Mouse (Mus musculus): ENCODE measurements around the gene Gon7. TPM values are rescaled to one million over a fixed set of nuclear protein-coding genes. Genes with fewer than 3 reads are reported as not detected.

Gene Gon7
- total RNA-seq, 1 experiment, result 34.2 TPM

- H3K36me3 ChIP-seq (ENCODE audit: control insufficient read depth, insufficient read depth, low read length, poor library complexity, severe bottlenecking), result no peaks in the 10 kb centered on the region
- H3K27ac ChIP-seq (ENCODE audit: insufficient read depth, low read depth, low read length, poor library complexity, severe bottlenecking), result peak overlapping the region; percentile 9; the same call in 1 of the 2 replicates
- no peak overlapping the region for H3K4me3 ChIP-seq (ENCODE audit: insufficient read depth in 1 of 2, low read depth in 1 of 2, low read length in 2 of 2, poor library complexity in 1 of 2, severe bottlenecking in 1 of 2)
- peaks cover 8 to 30% of the 10 kb centered on the region in 2 experiments; a peak in 3 of 4 replicates for H3K4me1 ChIP-seq (ENCODE audit: control insufficient read depth in 2 of 2, insufficient read depth in 2 of 2, low read length in 2 of 2, poor library complexity in 1 of 2)
- no peak for TF ChIP-seq HCFC1 (IDR thresholded peaks at IDR 0.05; ENCODE audit: borderline replicate concordance, insufficient read depth, low read length)
- TF ChIP-seq ZNF384 (IDR thresholded peaks at IDR 0.05; ENCODE audit: low read depth, low read length), result no peak
- no peak for TF ChIP-seq ZC3H11A (IDR thresholded peaks at IDR 0.05; ENCODE audit: borderline replicate concordance, low read depth, low read length)
- no peak for TF ChIP-seq CHD2 (IDR thresholded peaks at IDR 0.05; ENCODE audit: low read depth, low read length)
- TF ChIP-seq MAFK (IDR thresholded peaks at IDR 0.05; ENCODE audit: insufficient read depth, low read depth, low read length), result no peak
- no peaks in the 10 kb centered on the region for H3K9me3 ChIP-seq (ENCODE audit: control insufficient read depth, insufficient read depth, low read depth, low read length)
- 0 out of 2 replicates have a peak overlapping the region, but pooled peaks have one; percentile 18 for H3K9ac ChIP-seq (ENCODE audit: insufficient read depth, low read depth, low read length, poor library complexity, severe bottlenecking)
- no peak for DNase-seq (ENCODE audit: low read depth, low spot score)
- in situ Hi-C loops (cut with MboI; ENCODE audit: low sequenced_read_pairs in 2 of 2, unreplicated experiment in 2 of 2), result loop anchor here (10.0 to 25.0 kb wide), 2 partner anchors 213 to 221 kb away; no protein-coding TSS in a partner anchor
Observed at GRCm38 (mm10) chr12:102725761-102726175, 31.8 kb downstream of the Gon7 start.

GRCm38 (mm10) chr12:102725146-102725545, 32.5 kb downstream of the Gon7 start:
- no peak overlapping the region for H3K4me3 ChIP-seq (ENCODE audit: insufficient read depth in 1 of 2, low read depth in 1 of 2, low read length in 2 of 2, poor library complexity in 1 of 2, severe bottlenecking in 1 of 2)
- H3K9ac ChIP-seq (ENCODE audit: insufficient read depth, low read depth, low read length, poor library complexity, severe bottlenecking), result no peak overlapping the region
- peaks cover 8 to 30% of the 10 kb centered on the region in 2 experiments; a peak in 3 of 4 replicates for H3K4me1 ChIP-seq (ENCODE audit: control insufficient read depth in 2 of 2, insufficient read depth in 2 of 2, low read length in 2 of 2, poor library complexity in 1 of 2)
- H3K27ac ChIP-seq (ENCODE audit: insufficient read depth, low read depth, low read length, poor library complexity, severe bottlenecking), result no peak overlapping the region
- TF ChIP-seq ZC3H11A (IDR thresholded peaks at IDR 0.05; ENCODE audit: borderline replicate concordance, low read depth, low read length) (no peak), CHD2 (IDR thresholded peaks at IDR 0.05; ENCODE audit: low read depth, low read length) (no peak), MAFK (IDR thresholded peaks at IDR 0.05; ENCODE audit: insufficient read depth, low read depth, low read length) (peak; percentile 87), ZNF384 (IDR thresholded peaks at IDR 0.05; ENCODE audit: low read depth, low read length) (no peak), HCFC1 (IDR thresholded peaks at IDR 0.05; ENCODE audit: borderline replicate concordance, insufficient read depth, low read length) (no peak)
- in situ Hi-C loops (cut with MboI; ENCODE audit: low sequenced_read_pairs in 2 of 2, unreplicated experiment in 2 of 2), result loop anchor here (10.0 to 25.0 kb wide), 2 partner anchors 213 to 220 kb away; no protein-coding TSS in a partner anchor
- no peaks in the 10 kb centered on the region for H3K9me3 ChIP-seq (ENCODE audit: control insufficient read depth, insufficient read depth, low read depth, low read length)
- no peak for DNase-seq (ENCODE audit: low read depth, low spot score)
- H3K36me3 ChIP-seq (ENCODE audit: control insufficient read depth, insufficient read depth, low read length, poor library complexity, severe bottlenecking), result no peaks in the 10 kb centered on the region

- no peak overlapping the region for H3K27ac ChIP-seq (ENCODE audit: insufficient read depth, low read depth, low read length, poor library complexity, severe bottlenecking)
- DNase-seq (ENCODE audit: low read depth, low spot score), result no peak
- no peak overlapping the region for H3K9ac ChIP-seq (ENCODE audit: insufficient read depth, low read depth, low read length, poor library complexity, severe bottlenecking)
- H3K9me3 ChIP-seq (ENCODE audit: control insufficient read depth, insufficient read depth, low read depth, low read length), result no peaks in the 10 kb centered on the region
- TF ChIP-seq ZC3H11A (IDR thresholded peaks at IDR 0.05; ENCODE audit: borderline replicate concordance, low read depth, low read length) (no peak), MAFK (IDR thresholded peaks at IDR 0.05; ENCODE audit: insufficient read depth, low read depth, low read length) (no peak), ZNF384 (IDR thresholded peaks at IDR 0.05; ENCODE audit: low read depth, low read length) (no peak), CHD2 (IDR thresholded peaks at IDR 0.05; ENCODE audit: low read depth, low read length) (no peak), HCFC1 (IDR thresholded peaks at IDR 0.05; ENCODE audit: borderline replicate concordance, insufficient read depth, low read length) (no peak)
- in situ Hi-C loops (cut with MboI; ENCODE audit: low sequenced_read_pairs in 2 of 2, unreplicated experiment in 2 of 2), result loop anchor here in 1 of 2 experiments (10.0 kb wide), 1 partner anchor 219 kb away; no protein-coding TSS in a partner anchor
- H3K4me3 ChIP-seq (ENCODE audit: insufficient read depth in 1 of 2, low read depth in 1 of 2, low read length in 2 of 2, poor library complexity in 1 of 2, severe bottlenecking in 1 of 2), result no peak overlapping the region
- peaks cover 7 to 29% of the 10 kb centered on the region in 2 experiments; a peak in 3 of 4 replicates for H3K4me1 ChIP-seq (ENCODE audit: control insufficient read depth in 2 of 2, insufficient read depth in 2 of 2, low read length in 2 of 2, poor library complexity in 1 of 2)
- no peaks in the 10 kb centered on the region for H3K36me3 ChIP-seq (ENCODE audit: control insufficient read depth, insufficient read depth, low read length, poor library complexity, severe bottlenecking)
Observed at GRCm38 (mm10) chr12:102723861-102724260, 33.7 kb downstream of the Gon7 start.

DNA sequence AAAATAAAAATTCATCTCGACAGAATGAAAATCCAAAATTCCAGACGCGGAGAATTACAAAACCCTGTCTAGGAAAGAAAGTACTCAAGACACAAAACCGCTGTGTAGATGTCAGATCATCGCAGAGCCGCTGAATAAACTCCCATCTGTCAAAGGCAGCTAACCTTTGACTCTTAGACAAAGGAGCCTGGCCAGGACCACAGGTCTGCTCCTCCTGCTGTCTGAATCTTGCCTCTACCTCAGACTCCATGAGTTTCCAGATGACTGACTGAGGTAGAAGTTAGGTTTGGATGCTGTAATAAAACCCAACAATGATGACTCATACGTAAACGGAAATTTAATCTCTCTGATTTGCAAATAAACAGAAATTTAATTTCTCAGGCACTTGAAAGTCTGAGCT, 34.6 kb downstream of the Gon7 start:
- no peak overlapping the region for H3K27ac ChIP-seq (ENCODE audit: insufficient read depth, low read depth, low read length, poor library complexity, severe bottlenecking)
- H3K9ac ChIP-seq (ENCODE audit: insufficient read depth, low read depth, low read length, poor library complexity, severe bottlenecking), result no peak overlapping the region
- H3K36me3 ChIP-seq (ENCODE audit: control insufficient read depth, insufficient read depth, low read length, poor library complexity, severe bottlenecking), result no peaks in the 10 kb centered on the region
- H3K4me1 ChIP-seq (ENCODE audit: control insufficient read depth in 2 of 2, insufficient read depth in 2 of 2, low read length in 2 of 2, poor library complexity in 1 of 2), result peaks cover 7 to 30% of the 10 kb centered on the region in 2 experiments; a peak in 3 of 4 replicates
- in situ Hi-C loops (cut with MboI; ENCODE audit: low sequenced_read_pairs in 2 of 2, unreplicated experiment in 2 of 2), result loop anchor here in 1 of 2 experiments (10.0 kb wide), 1 partner anchor 218 kb away; no protein-coding TSS in a partner anchor
- H3K9me3 ChIP-seq (ENCODE audit: control insufficient read depth, insufficient read depth, low read depth, low read length), result no peaks in the 10 kb centered on the region
- H3K4me3 ChIP-seq (ENCODE audit: insufficient read depth in 1 of 2, low read depth in 1 of 2, low read length in 2 of 2, poor library complexity in 1 of 2, severe bottlenecking in 1 of 2), result no peak overlapping the region
- DNase-seq (ENCODE audit: low read depth, low spot score), result no peak
- TF ChIP-seq CHD2 (IDR thresholded peaks at IDR 0.05; ENCODE audit: low read depth, low read length), result no peak
- TF ChIP-seq HCFC1 (IDR thresholded peaks at IDR 0.05; ENCODE audit: borderline replicate concordance, insufficient read depth, low read length), result no peak
- no peak for TF ChIP-seq ZC3H11A (IDR thresholded peaks at IDR 0.05; ENCODE audit: borderline replicate concordance, low read depth, low read length)
- TF ChIP-seq MAFK (IDR thresholded peaks at IDR 0.05; ENCODE audit: insufficient read depth, low read depth, low read length), result no peak
- no peak for TF ChIP-seq ZNF384 (IDR thresholded peaks at IDR 0.05; ENCODE audit: low read depth, low read length)
